Mouse (Mus musculus) layer of hippocampus, adult 9-11 months (tissue): Measurements from ENCODE around the gene Gpr156.
"Not testable (repeated sequence)": the region's sequence is repeated elsewhere in the genome, so short reads cannot be mapped to it uniquely, and the experiment has no call there.

ENCODE experiments used
- DNase-seq: peaks from one replicate; pipeline ENCODE4 v3.0.0; 2022

Gpr156 gene

GRCm38 (mm10) chr16:38005471-38005870 is 89.2 kb downstream of the Gpr156 start:
- DNase-seq: no peak

DNA sequence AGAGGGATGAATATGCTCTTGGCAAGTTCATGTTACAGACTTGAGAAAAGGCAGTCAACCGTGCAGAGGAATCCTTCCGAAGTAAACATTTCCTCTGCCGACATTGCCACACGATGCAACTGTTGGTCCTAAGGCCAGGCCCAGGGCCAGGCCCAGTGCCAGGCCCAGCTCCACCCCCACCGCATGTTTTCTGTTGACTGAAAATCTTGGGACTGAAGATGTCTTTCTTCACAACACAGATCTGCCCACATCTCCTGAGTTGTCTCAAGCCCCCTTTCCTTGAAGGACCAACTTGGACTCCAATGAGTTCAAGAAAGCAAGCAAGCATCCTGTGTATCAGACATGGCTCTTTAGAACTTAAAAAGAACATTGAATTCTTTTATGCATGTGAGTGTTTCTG is 92.1 kb downstream of the Gpr156 start:
- no peak for DNase-seq

- no peak for DNase-seq
Measured at GRCm38 (mm10) chr16:38009041-38009825, 92.9 kb downstream of the Gpr156 start.

- DNase-seq: no peak
Measured at GRCm38 (mm10) chr16:38011486-38011885, 95.2 kb downstream of the Gpr156 start.

DNA sequence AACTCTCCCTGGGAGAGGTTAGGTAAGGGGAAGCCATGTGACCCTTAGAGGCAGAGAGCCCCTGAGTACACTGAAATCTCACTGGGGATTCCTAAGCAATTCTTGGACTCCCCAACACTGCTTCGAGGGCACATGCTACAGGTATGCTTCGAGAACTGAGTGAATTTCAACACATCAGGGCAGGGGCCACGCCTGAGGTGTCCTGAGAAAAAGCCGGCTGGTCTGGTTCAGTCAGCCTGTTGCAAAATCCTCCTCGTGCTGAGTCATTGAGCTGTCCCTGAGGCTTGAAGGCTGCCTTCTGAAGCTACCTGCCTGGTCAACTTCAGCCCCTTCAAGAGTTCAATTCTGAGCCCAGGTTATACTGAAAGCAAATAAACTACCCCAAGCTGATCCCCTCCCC is 96.1 kb downstream of the Gpr156 start:
- DNase-seq: no peak

DNA sequence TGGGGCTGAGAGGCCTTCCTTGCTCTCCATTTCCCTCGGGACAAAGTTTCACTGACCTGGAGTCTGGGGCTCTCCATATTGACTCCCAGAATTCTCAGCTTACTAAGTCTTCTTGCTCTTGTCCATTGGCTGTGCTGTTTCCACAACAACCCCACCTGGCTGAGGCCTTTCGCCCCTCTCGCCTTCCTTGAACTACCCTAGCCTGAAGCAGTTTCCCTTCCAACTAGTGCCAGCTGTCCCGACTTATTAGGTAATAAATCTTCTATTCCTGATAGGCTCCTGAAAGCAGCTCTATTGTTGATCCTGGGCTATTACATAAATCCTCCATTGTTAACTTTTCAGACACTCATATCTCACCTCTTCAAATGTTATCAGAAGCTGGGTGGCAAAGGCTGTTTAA is 96.6 kb downstream of the Gpr156 start:
- DNase-seq: no peak

GRCm38 (mm10) chr16:38014951-38015350 is 98.7 kb downstream of the Gpr156 start:
- DNase-seq: no peak

- no peak for DNase-seq
Measured at GRCm38 (mm10) chr16:38016928-38017524, 100.7 kb downstream of the Gpr156 start.

- no peak for DNase-seq
Measured at GRCm38 (mm10) chr16:38017958-38018376, 101.7 kb downstream of the Gpr156 start.

DNA sequence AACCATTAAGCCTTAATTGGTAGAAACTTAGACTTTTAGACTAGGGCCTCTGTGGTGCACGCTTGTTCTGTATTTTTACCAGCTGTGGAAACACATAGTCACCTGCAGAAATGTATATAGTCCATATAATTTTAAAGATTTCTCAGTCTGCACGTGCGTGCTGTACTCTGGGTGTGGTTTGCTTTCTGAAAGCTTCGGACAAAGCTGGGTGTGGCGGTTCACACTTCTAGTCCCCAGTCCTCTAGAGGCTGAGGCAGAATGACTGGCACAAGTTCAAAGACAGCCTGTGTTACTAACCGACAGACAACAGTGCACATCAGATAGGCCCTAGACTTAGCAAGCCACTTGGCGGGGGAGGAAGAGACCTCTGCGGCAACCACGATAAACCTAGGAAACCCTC is 116.3 kb downstream of the Gpr156 start:
- DNase-seq: no peak

DNA sequence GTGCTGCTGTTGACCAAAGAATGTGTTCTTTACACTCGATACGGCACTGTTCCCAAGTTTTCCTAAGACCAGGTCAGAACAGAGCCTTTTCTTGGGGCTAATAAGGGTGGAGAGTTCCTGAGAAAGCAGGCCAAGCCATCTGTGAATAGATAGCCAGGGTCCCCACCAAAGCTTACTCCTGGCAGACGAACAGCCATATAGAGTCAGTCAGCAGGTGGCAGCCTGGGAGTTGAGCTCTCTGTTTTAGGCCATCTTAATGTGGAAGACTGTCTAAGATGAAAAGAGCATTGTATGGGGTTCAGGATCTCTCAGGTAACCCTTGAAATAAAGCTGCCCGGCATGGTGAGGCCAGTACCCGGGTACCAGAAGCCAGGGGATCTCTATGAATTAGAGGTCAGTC is 116.8 kb downstream of the Gpr156 start:
- DNase-seq: no peak

GRCm38 (mm10) chr16:38038101-38038500 is 121.8 kb downstream of the Gpr156 start:
- DNase-seq: not testable (repeated sequence)

- DNase-seq: no peak
Measured at GRCm38 (mm10) chr16:38042160-38042559, 125.9 kb downstream of the Gpr156 start.

DNA sequence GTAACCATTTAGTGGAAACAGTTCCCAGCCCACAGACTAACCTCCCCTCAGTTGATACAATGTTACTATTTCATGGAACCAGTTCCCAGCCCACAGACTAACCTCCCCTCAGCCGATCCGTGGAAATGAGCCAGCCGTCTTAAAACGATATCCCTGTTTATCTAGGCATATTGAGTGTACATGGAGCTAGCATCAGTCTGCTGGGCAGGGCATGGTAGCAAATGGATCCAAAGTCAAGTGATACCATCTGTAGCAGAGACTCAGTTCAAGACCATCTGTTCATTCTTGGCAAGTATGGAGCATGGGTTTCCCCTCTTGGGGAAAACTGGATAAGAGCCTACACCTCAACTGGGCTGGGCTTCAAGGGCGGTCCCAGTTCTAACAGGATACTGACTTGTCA is 128.3 kb downstream of the Gpr156 start:
- DNase-seq: peak; percentile 51

- no peak for DNase-seq
Measured at GRCm38 (mm10) chr16:38047781-38048558, 131.7 kb downstream of the Gpr156 start.
